Mouse (Mus musculus) heart, adult 2 months (tissue): ENCODE results near the gene Ap1m1. TPM values are rescaled to one million over a fixed set of nuclear protein-coding genes. Genes with fewer than 3 reads are reported as not detected.

ENCODE experiments used
- DNase-seq, 2 experiments: peaks; one replicate each; pipeline ENCODE4 v3.0.0; 2021
- H3K27ac ChIP-seq: fragments of 200-600 bp; 2 replicates; pipeline ENCODE4 v1.8.1; 2022
- H3K27me3 ChIP-seq: fragments of 200-500 bp; 2 replicates; pipeline ENCODE4 v1.6.1; 2012; ENCODE audit warnings: mild to moderate bottlenecking, low read length, inconsistent platforms, mixed read lengths; ENCODE audit not compliant: control insufficient read depth, insufficient read depth
- H3K36me3 ChIP-seq: fragments of 200-500 bp; 2 replicates; pipeline ENCODE4 v1.6.1; 2012; ENCODE audit warnings: low read length, inconsistent platforms; ENCODE audit not compliant: control insufficient read depth, insufficient read depth
- H3K4me1 ChIP-seq: fragments of 200-500 bp; 2 replicates; pipeline ENCODE4 v1.6.1; 2011; ENCODE audit warnings: low read length; ENCODE audit not compliant: control insufficient read depth, insufficient read depth
- H3K4me3 ChIP-seq: fragments of 200-600 bp; 2 replicates; pipeline ENCODE4 v1.8.1; 2022
- H3K79me2 ChIP-seq: fragments of 200-500 bp; replicated peaks from 2 replicates; pipeline ENCODE4 v1.6.1; 2012; ENCODE audit warnings: mild to moderate bottlenecking, inconsistent platforms, low read length, moderate library complexity, mixed read lengths; ENCODE audit not compliant: control insufficient read depth, insufficient read depth
- H3K9ac ChIP-seq: fragments of 200-500 bp; 2 replicates; pipeline ENCODE4 v1.6.1; 2012; ENCODE audit warnings: low read depth, mild to moderate bottlenecking, control low read depth, inconsistent platforms, low read length, mixed read lengths
- CTCF ChIP-seq: fragments of 200-600 bp; IDR thresholded peaks from 2 replicates; pipeline ENCODE4 v1.8.1; 2022; ENCODE audit warnings: antibody characterized with exemption, mild to moderate bottlenecking, moderate library complexity
- EP300 ChIP-seq: fragments of 200-500 bp; IDR thresholded peaks from 2 replicates; pipeline ENCODE4 v1.6.1; 2011; ENCODE audit warnings: low read depth, low read length, control low read depth; ENCODE audit not compliant: insufficient read depth
- POLR2A ChIP-seq: fragments of 200-500 bp; IDR thresholded peaks from 2 replicates; pipeline ENCODE4 v1.6.1; 2011; ENCODE audit warnings: mild to moderate bottlenecking, low read depth, low read length, control low read depth; ENCODE audit not compliant: insufficient read depth
- WGBS: fragments of 180-500 bp; shearing (Covaris S2); methylation state at CpG from one replicate; pipeline ENCODE4 v1.1.7; 2018; 5-methylcytosine and 5-hydroxymethylcytosine counted together
- intact Hi-C: fragments of 180-260 bp; cut with DNase I; formaldehyde crosslinking; loops from one replicate; pipeline ENCODE4 v1.15.1; 2025
- polyA plus RNA-seq: library from polyadenylated mRNA; depleted of rRNA; stranded (reverse); fragments of >200 nt; gene quantifications from 2 replicates; pipeline ENCODE4 v1.2.3, GENCODE M21; 2012
- total RNA-seq, 2 experiments: library from RNA; stranded (reverse); gene quantifications; 2 replicates each; pipeline ENCODE4 v1.2.3; 2021

Gene Ap1m1
- total and polyA plus RNA-seq, 3 experiments: 44.6 to 74.3 (median 48.8) TPM

GRCm38 (mm10) chr8:72281634-72282033 lies 41.8 kb downstream of the Ap1m1 start:
- no peak overlapping the region for H3K9ac ChIP-seq
- intact Hi-C loops: no loop called here
- no peaks in the 10 kb centered on the region for H3K79me2 ChIP-seq
- H3K4me3 ChIP-seq: no peak overlapping the region
- 0 out of 2 replicates have a peak, but pooled peaks have one; percentile 19 for TF ChIP-seq EP300
- no peak for TF ChIP-seq CTCF
- peaks cover 4% of the 10 kb centered on the region for H3K4me1 ChIP-seq
- peak; percentile 52 to 54 for DNase-seq
- no peak overlapping the region for H3K27ac ChIP-seq
- H3K36me3 ChIP-seq: no peaks in the 10 kb centered on the region
- H3K27me3 ChIP-seq: no peaks in the 10 kb centered on the region
- 22% methylated on average over 3 of the region's 3 CpGs for WGBS

GRCm38 (mm10) chr8:72285285-72285684 lies 45.5 kb downstream of the Ap1m1 start:
- Histone ChIP-seq H3K27ac (no peak overlapping the region), H3K4me1 (peaks cover 4% of the 10 kb centered on the region), H3K36me3 (no peaks in the 10 kb centered on the region), H3K27me3 (no peaks in the 10 kb centered on the region), H3K4me3 (no peak overlapping the region), H3K9ac (no peak overlapping the region), H3K79me2 (no peaks in the 10 kb centered on the region)
- TF ChIP-seq CTCF (no peak), POLR2A (no peak), EP300 (no peak)
- WGBS: 68% methylated on average over 4 of the region's 4 CpGs
- no peak for DNase-seq
- intact Hi-C loops: no loop called here

- TF ChIP-seq CTCF: no peak
- TF ChIP-seq POLR2A: no peak
- TF ChIP-seq EP300: no peak
- no peak for DNase-seq
- no peak overlapping the region for H3K27ac ChIP-seq
- intact Hi-C loops: no loop called here
- H3K79me2 ChIP-seq: no peaks in the 10 kb centered on the region
- peaks cover 1% of the 10 kb centered on the region; the same call in 1 of the 2 replicates for H3K4me1 ChIP-seq
- H3K27me3 ChIP-seq: no peaks in the 10 kb centered on the region
- no peak overlapping the region for H3K9ac ChIP-seq
- no peaks in the 10 kb centered on the region for H3K36me3 ChIP-seq
- no peak overlapping the region for H3K4me3 ChIP-seq
These were observed 49.2 kb downstream of the Ap1m1 start for GRCm38 (mm10) chr8:72289051-72289450.

GRCm38 (mm10) chr8:72291104-72291503 lies 51.3 kb downstream of the Ap1m1 start:
- peaks cover 10% of the 10 kb centered on the region for H3K4me1 ChIP-seq
- H3K36me3 ChIP-seq: peaks cover 6% of the 10 kb centered on the region
- H3K79me2 ChIP-seq: no peaks in the 10 kb centered on the region
- H3K27me3 ChIP-seq: no peaks in the 10 kb centered on the region
- H3K9ac ChIP-seq: no peak overlapping the region
- WGBS: 76% methylated on average over 2 of the region's 2 CpGs
- DNase-seq: no peak
- intact Hi-C loops: no loop called here
- no peak overlapping the region for H3K4me3 ChIP-seq
- H3K27ac ChIP-seq: no peak overlapping the region
- no peak for TF ChIP-seq EP300
- no peak for TF ChIP-seq CTCF
- no peak for TF ChIP-seq POLR2A

- H3K4me3 ChIP-seq: no peak overlapping the region
- H3K36me3 ChIP-seq: peaks cover 7% of the 10 kb centered on the region
- no peaks in the 10 kb centered on the region for H3K27me3 ChIP-seq
- peak overlapping the region; percentile 36 for H3K27ac ChIP-seq
- no peaks in the 10 kb centered on the region for H3K79me2 ChIP-seq
- TF ChIP-seq POLR2A (no peak), CTCF (peak; percentile 50), EP300 (no peak)
- H3K4me1 ChIP-seq: peaks cover 16% of the 10 kb centered on the region
- no peak overlapping the region for H3K9ac ChIP-seq
- DNase-seq: no peak
- intact Hi-C loops: no loop called here
These were observed 53.5 kb downstream of the Ap1m1 start for GRCm38 (mm10) chr8:72293309-72293708.

- peaks cover 19% of the 10 kb centered on the region for H3K4me1 ChIP-seq
- 23% methylated on average over 3 of the region's 3 CpGs for WGBS
- peaks cover 7% of the 10 kb centered on the region for H3K36me3 ChIP-seq
- DNase-seq: peak in 1 of 2 experiments; percentile 44
- no peak for TF ChIP-seq EP300
- no peak for TF ChIP-seq CTCF
- peak overlapping the region; percentile 94 for H3K27ac ChIP-seq
- H3K9ac ChIP-seq: no peak overlapping the region
- no peaks in the 10 kb centered on the region for H3K27me3 ChIP-seq
- intact Hi-C loops: loop anchor here (1.0 kb wide), 2 partner anchors 24 to 27 kb away; partner anchors contain the start of gene Klf2
- no peaks in the 10 kb centered on the region for H3K79me2 ChIP-seq
- no peak overlapping the region for H3K4me3 ChIP-seq
These were observed 55.3 kb downstream of the Ap1m1 start for GRCm38 (mm10) chr8:72295125-72295524.

- intact Hi-C loops: loop anchor here (1.0 kb wide), 2 partner anchors 24 to 27 kb away; partner anchors contain the start of gene Klf2
- no peak overlapping the region; the same call in 1 of the 2 replicates for H3K4me3 ChIP-seq
- H3K9ac ChIP-seq: peak overlapping the region; percentile 65
- H3K27ac ChIP-seq: peak overlapping the region; percentile 94
- TF ChIP-seq CTCF: peak; percentile 20; the same call in 1 of the 2 replicates
- peak; percentile 100 for TF ChIP-seq POLR2A
- TF ChIP-seq EP300: peak; percentile 100
- 0% methylated on average over 8 of the region's 8 CpGs for WGBS
- H3K79me2 ChIP-seq: no peaks in the 10 kb centered on the region
- peak; percentile 93 to 95 for DNase-seq
- peaks cover 7% of the 10 kb centered on the region for H3K36me3 ChIP-seq
- no peaks in the 10 kb centered on the region for H3K27me3 ChIP-seq
- peaks cover 22% of the 10 kb centered on the region for H3K4me1 ChIP-seq
These were observed 55.9 kb downstream of the Ap1m1 start for GRCm38 (mm10) chr8:72295679-72296078.
